8 mouse cellular contexts compared by ENCODE assay signal in genomic region chr11:70653345-70654197, GRCm38 (mm10). TPM values are rescaled to one million over a fixed set of nuclear protein-coding genes. Genes with fewer than 3 reads are reported as not detected.
A peak's percentile ranks its signal among the peaks of the same experiment; 100 is the strongest.
DNase-seq lines count a peak whose midpoint lies in the region; ATAC-seq and TF ChIP-seq lines count a peak whose summit lies in the region.

No protein-coding gene starts in this region.

- peak overlapping the region; percentile 100 for H3K4me3 ChIP-seq in left cerebral cortex, adult 2 months
- H3K4me3 ChIP-seq in cerebellum, adult 2 months (replicated peaks; ENCODE audit: insufficient read depth, low read depth, low read length) = peak overlapping the region; percentile 99
- peak overlapping the region; percentile 98 for H3K4me3 ChIP-seq in hindbrain, embryonic 15.5 days
- peak overlapping the region; percentile 96 for H3K4me3 ChIP-seq in liver, adult 2 months (ENCODE audit: insufficient read depth, low read depth, low read length)
- H3K4me3 ChIP-seq in midbrain, embryonic 16.5 days (ENCODE audit: low read depth, low read length) = peak overlapping the region; percentile 95
- peak overlapping the region; percentile 100 for H3K4me3 ChIP-seq in stomach, embryonic 14.5 days (ENCODE audit: low read depth, low read length)

- H3K4me2 ChIP-seq in hindbrain, embryonic 15.5 days = peak overlapping the region; percentile 77
- peak overlapping the region; percentile 83 for H3K4me2 ChIP-seq in midbrain, embryonic 16.5 days (ENCODE audit: low read length)
- H3K4me2 ChIP-seq in stomach, embryonic 14.5 days (replicated peaks; ENCODE audit: low read depth, low read length) = peak overlapping the region; percentile 85

- WGBS in cerebellum, adult 2 months = 1% methylated on average over 63 of the region's 63 CpGs
- WGBS in hindbrain, embryonic 15.5 days = under 1% methylated on average over 62 of the region's 63 CpGs
- under 1% methylated on average over 62 of the region's 63 CpGs for WGBS in liver, adult 2 months
- WGBS in midbrain, embryonic 16.5 days = 0% methylated on average over 45 of the region's 63 CpGs
- whole genome bisulfite sequencing in stomach, embryonic 14.5 days = under 1% methylated on average over 62 of the region's 63 CpGs

- H3K9ac ChIP-seq in hindbrain, embryonic 15.5 days = peak overlapping the region; percentile 98
- H3K9ac ChIP-seq in liver, adult 2 months (ENCODE audit: low read depth, low read length) = peak overlapping the region; percentile 98
- H3K9ac ChIP-seq in midbrain, embryonic 16.5 days (ENCODE audit: low read depth, low read length) = peak overlapping the region; percentile 94
- H3K9ac ChIP-seq in stomach, embryonic 14.5 days (replicated peaks; ENCODE audit: low read depth, low read length) = peak overlapping the region; percentile 98

- H3K4me1 ChIP-seq in cerebellum, adult 2 months (ENCODE audit: control insufficient read depth, insufficient read depth, low read length) = peaks cover 13% of the 10 kb centered on the region
- H3K4me1 ChIP-seq in hindbrain, embryonic 15.5 days (replicated peaks) = peaks cover 56% of the 10 kb centered on the region
- peaks cover 19% of the 10 kb centered on the region for H3K4me1 ChIP-seq in liver, adult 2 months (ENCODE audit: control insufficient read depth, insufficient read depth, low read length)
- peaks cover 33% of the 10 kb centered on the region for H3K4me1 ChIP-seq in midbrain, embryonic 16.5 days (ENCODE audit: control insufficient read depth, insufficient read depth, low read length)
- H3K4me1 ChIP-seq in stomach, embryonic 14.5 days (ENCODE audit: control insufficient read depth, insufficient read depth, low read length) = peaks cover 38% of the 10 kb centered on the region

- no peak for TF ChIP-seq CTCF in left cerebral cortex, adult 2 months (IDR thresholded peaks at IDR 0.05)
- TF ChIP-seq CTCF in cerebellum, adult 2 months (IDR thresholded peaks at IDR 0.05; ENCODE audit: borderline replicate concordance, insufficient read depth, low read depth, low read length) = no peak
- no peak for TF ChIP-seq CTCF in liver, adult 2 months (IDR thresholded peaks at IDR 0.05; ENCODE audit: low read depth, low read length)

- peak overlapping the region; percentile 99 for H3K27ac ChIP-seq in left cerebral cortex, adult 2 months
- H3K27ac ChIP-seq in cerebellum, adult 2 months (ENCODE audit: insufficient read depth, low read length) = peak overlapping the region; percentile 98
- peak overlapping the region; percentile 98 for H3K27ac ChIP-seq in hindbrain, embryonic 15.5 days (replicated peaks)
- H3K27ac ChIP-seq in liver, adult 2 months (replicated peaks; ENCODE audit: insufficient read depth, low read depth, low read length) = peak overlapping the region; percentile 97
- peak overlapping the region; percentile 95 for H3K27ac ChIP-seq in midbrain, embryonic 16.5 days (ENCODE audit: low read length)
- peak overlapping the region; percentile 99 for H3K27ac ChIP-seq in stomach, embryonic 14.5 days (ENCODE audit: low read length)

- peaks cover 34% of the 10 kb centered on the region for H3K36me3 ChIP-seq in hindbrain, embryonic 15.5 days
- peaks cover 36% of the 10 kb centered on the region for H3K36me3 ChIP-seq in liver, adult 2 months (ENCODE audit: control insufficient read depth, insufficient read depth, low read length)
- peaks cover 14% of the 10 kb centered on the region for H3K36me3 ChIP-seq in midbrain, embryonic 16.5 days (ENCODE audit: control insufficient read depth, insufficient read depth, low read length)
- peaks cover 37% of the 10 kb centered on the region for H3K36me3 ChIP-seq in stomach, embryonic 14.5 days (ENCODE audit: control insufficient read depth, insufficient read depth, low read length)

- peak; percentile 59 for ATAC-seq in hindbrain, embryonic 15.5 days (ENCODE audit: low FRiP score, low read depth)
- peak; percentile 60 for ATAC-seq in midbrain, embryonic 16.5 days
- ATAC-seq in stomach, embryonic 14.5 days (ENCODE audit: insufficient number of reproducible peaks, insufficient read depth, low FRiP score, low read depth) = peak; percentile 29; the same call in 1 of the 2 replicates

- H3K79me2 ChIP-seq in liver, adult 2 months (ENCODE audit: control insufficient read depth, insufficient read depth, low read length) = peaks cover 29% of the 10 kb centered on the region

- TF ChIP-seq POLR2A in cerebellum, adult 2 months (IDR thresholded peaks at IDR 0.05; ENCODE audit: borderline replicate concordance, insufficient read depth, low read length) = no peak; the same call in 1 of the 2 replicates
- TF ChIP-seq POLR2A in liver, adult 2 months (IDR thresholded peaks at IDR 0.05; ENCODE audit: extremely low read depth, insufficient read depth, low read length) = no peak

- intact Hi-C loops in left cerebral cortex, adult 2 months (cut with DNase I) = loop anchor here (1.0 to 10.0 kb wide), 2 partner anchors 16 to 419 kb away; partner anchors contain the start of genes 0610010K14Rik, Gm21988, Rnasek and Spag7

- H3K9me3 ChIP-seq in hindbrain, embryonic 15.5 days = no peaks in the 10 kb centered on the region
- no peaks in the 10 kb centered on the region for H3K9me3 ChIP-seq in midbrain, embryonic 16.5 days (replicated peaks; ENCODE audit: control insufficient read depth, low read length, poor library complexity, severe bottlenecking)
- H3K9me3 ChIP-seq in stomach, embryonic 14.5 days (ENCODE audit: control insufficient read depth, low read depth, low read length) = no peaks in the 10 kb centered on the region

- no peaks in the 10 kb centered on the region for H3K27me3 ChIP-seq in cerebellum, adult 2 months (ENCODE audit: control insufficient read depth, insufficient read depth, low read length)
- H3K27me3 ChIP-seq in hindbrain, embryonic 15.5 days = no peaks in the 10 kb centered on the region
- H3K27me3 ChIP-seq in liver, adult 2 months (ENCODE audit: control insufficient read depth, insufficient read depth, low read length) = no peaks in the 10 kb centered on the region
- no peaks in the 10 kb centered on the region for H3K27me3 ChIP-seq in midbrain, embryonic 16.5 days (ENCODE audit: control insufficient read depth, insufficient read depth, low read depth, low read length)
- H3K27me3 ChIP-seq in stomach, embryonic 14.5 days (ENCODE audit: control insufficient read depth, insufficient read depth, low read length) = no peaks in the 10 kb centered on the region

- DNase-seq in left cerebral cortex, adult 2 months (ENCODE audit: extremely low spot score in 1 of 2, low spot score in 2 of 2) = peak; percentile 56 to 63
- DNase-seq in left cerebral cortex, adult 11 months (ENCODE audit: low spot score) = no peak
- peak; percentile 66 for DNase-seq in cerebellum, adult 2 months
- DNase-seq in forelimb bud, embryonic 11.5 days (ENCODE audit: low read depth, low spot score) = peak; percentile 73
- DNase-seq in liver, adult 2 months (ENCODE audit: extremely low read depth, low read depth, low spot score) = no peak

RNA-seq across cellular contexts. Expression of gene Pfn1, which starts 0.9 kb away (rescaled TPM):
- 100 to 1,000 TPM; 207 to 224 TPM for total RNA-seq in left cerebral cortex, adult 2 months (2021)
- polyA plus RNA-seq in cerebellum, adult 2 months (2012; rRNA removed) = 289 and 305 TPM in 2 replicates
- polyA plus RNA-seq in hindbrain, embryonic 15.5 days (2015; fragmentation: Nextera tagmentation; extraction: Ambion mirVana) = 722 and 792 TPM in 2 replicates
- 132 and 210 TPM in 2 replicates for total RNA-seq in liver, adult 2 months (2014; rRNA removed)
- polyA plus RNA-seq in liver, adult 2 months (2012; rRNA removed) = 583 and 713 TPM in 2 replicates
- 617 and 632 TPM in 2 replicates for polyA plus RNA-seq in midbrain, embryonic 16.5 days (2015; fragmentation: Nextera tagmentation; extraction: Ambion mirVana)
- 2,006 and 2,065 TPM in 2 replicates for polyA plus RNA-seq in stomach, embryonic 14.5 days (2014; fragmentation: Nextera tagmentation; extraction: Ambion mirVana)

RNA-seq across cellular contexts. Expression of gene Eno3, which starts 3.4 kb away (rescaled TPM):
- 10 to 100 TPM in 1 of 2 experiments, 1 to 10 TPM in 1; 9.8 to 10.6 TPM for total RNA-seq in left cerebral cortex, adult 2 months (2021)
- 35.0 and 35.9 TPM in 2 replicates for polyA plus RNA-seq in cerebellum, adult 2 months (2012; rRNA removed)
- 6.7 and 8.7 TPM in 2 replicates for polyA plus RNA-seq in hindbrain, embryonic 15.5 days (2015; fragmentation: Nextera tagmentation; extraction: Ambion mirVana)
- 3.0 and 3.3 TPM in 2 replicates for total RNA-seq in liver, adult 2 months (2014; rRNA removed)
- polyA plus RNA-seq in liver, adult 2 months (2012; rRNA removed) = 4.0 and 4.5 TPM in 2 replicates
- 6.0 and 8.1 TPM in 2 replicates for polyA plus RNA-seq in midbrain, embryonic 16.5 days (2015; fragmentation: Nextera tagmentation; extraction: Ambion mirVana)
- 12.3 and 14.5 TPM in 2 replicates for polyA plus RNA-seq in stomach, embryonic 14.5 days (2014; fragmentation: Nextera tagmentation; extraction: Ambion mirVana)

RNA-seq across cellular contexts. Expression of gene Slc25a11, which starts 6.3 kb away (rescaled TPM):
- total RNA-seq in left cerebral cortex, adult 2 months (2021) = 100 to 1,000 TPM; 107 to 117 TPM
- polyA plus RNA-seq in cerebellum, adult 2 months (2012; rRNA removed) = 184 and 191 TPM in 2 replicates
- 167 and 176 TPM in 2 replicates for polyA plus RNA-seq in hindbrain, embryonic 15.5 days (2015; fragmentation: Nextera tagmentation; extraction: Ambion mirVana)
- 108 and 109 TPM in 2 replicates for total RNA-seq in liver, adult 2 months (2014; rRNA removed)
- polyA plus RNA-seq in liver, adult 2 months (2012; rRNA removed) = 113 and 118 TPM in 2 replicates
- polyA plus RNA-seq in midbrain, embryonic 16.5 days (2015; fragmentation: Nextera tagmentation; extraction: Ambion mirVana) = 171 and 174 TPM in 2 replicates
- 151 and 157 TPM in 2 replicates for polyA plus RNA-seq in stomach, embryonic 14.5 days (2014; fragmentation: Nextera tagmentation; extraction: Ambion mirVana)

RNA-seq across cellular contexts. Expression of gene Rnf167, which starts 6.5 kb away (rescaled TPM):
- total RNA-seq in left cerebral cortex, adult 2 months (2021) = 10 to 100 TPM; 81.7 to 86.9 TPM
- 143 and 152 TPM in 2 replicates for polyA plus RNA-seq in cerebellum, adult 2 months (2012; rRNA removed)
- 94.8 and 109 TPM in 2 replicates for polyA plus RNA-seq in hindbrain, embryonic 15.5 days (2015; fragmentation: Nextera tagmentation; extraction: Ambion mirVana)
- total RNA-seq in liver, adult 2 months (2014; rRNA removed) = 34.3 and 37.7 TPM in 2 replicates
- 68.4 and 75.4 TPM in 2 replicates for polyA plus RNA-seq in liver, adult 2 months (2012; rRNA removed)
- polyA plus RNA-seq in midbrain, embryonic 16.5 days (2015; fragmentation: Nextera tagmentation; extraction: Ambion mirVana) = 105 TPM in 2 replicates
- 118 and 120 TPM in 2 replicates for polyA plus RNA-seq in stomach, embryonic 14.5 days (2014; fragmentation: Nextera tagmentation; extraction: Ambion mirVana)

RNA-seq across cellular contexts. Expression of gene Gp1ba, which starts 14.6 kb away (rescaled TPM):
- not detected for total RNA-seq in left cerebral cortex, adult 2 months (2021)
- polyA plus RNA-seq in cerebellum, adult 2 months (2012; rRNA removed) = not detected in 2 replicates
- polyA plus RNA-seq in hindbrain, embryonic 15.5 days (2015; fragmentation: Nextera tagmentation; extraction: Ambion mirVana) = 0.24 and 0.38 TPM in 2 replicates
- 0.07 TPM in 1 of 2 replicates, not detected in the other for total RNA-seq in liver, adult 2 months (2014; rRNA removed)
- polyA plus RNA-seq in liver, adult 2 months (2012; rRNA removed) = 0.09 TPM in 1 of 2 replicates, not detected in the other
- 0.12 and 0.21 TPM in 2 replicates for polyA plus RNA-seq in midbrain, embryonic 16.5 days (2015; fragmentation: Nextera tagmentation; extraction: Ambion mirVana)
- polyA plus RNA-seq in stomach, embryonic 14.5 days (2014; fragmentation: Nextera tagmentation; extraction: Ambion mirVana) = 0.21 and 0.22 TPM in 2 replicates

Comparison
In these comparisons a context has a peak if more than half of its experiments do, and no peak if none do; other contexts are left out.
1. DNase-seq: peak in left cerebral cortex, adult 2 months (2 of 2), cerebellum, adult 2 months (2 of 2) and forelimb bud, embryonic 11.5 days (single experiment); none in left cerebral cortex, adult 11 months (single experiment) and liver, adult 2 months (single experiment).
2. Peak in every context shown above with its lines, with median percentiles within 50 percentile points of each other: H3K27ac ChIP-seq, H3K4me3 ChIP-seq, ATAC-seq, H3K4me2 ChIP-seq and H3K9ac ChIP-seq.